Mouse (Mus musculus) forebrain, embryonic 11.5 days (tissue): Measurements from ENCODE around the gene Cryzl2. TPM values are rescaled to one million over a fixed set of nuclear protein-coding genes. Genes with fewer than 3 reads are reported as not detected.

Experiments
- ATAC-seq: fragments of 200-750 bp; cut with Nextera tagmentation; replicated peaks from 2 replicates; pipeline ENCODE4 v1.8.0; 2017; ENCODE audit warnings: moderate TSS enrichment; ENCODE audit not compliant: low FRiP score
- DNase-seq: peaks from one replicate; pipeline ENCODE4 v3.0.0-alpha.2; 2017; ENCODE audit warnings: low spot score
- H3K27ac ChIP-seq: fragments of 300-500 bp; sonication (generic); 2 replicates; pipeline ENCODE4 v1.5.1; 2014; ENCODE audit warnings: low read depth, low read length
- H3K27me3 ChIP-seq: fragments of 300-500 bp; sonication (generic); 2 replicates; pipeline ENCODE4 v1.6.1; 2014; ENCODE audit warnings: mild to moderate bottlenecking, low read length, mixed read lengths; ENCODE audit not compliant: control insufficient read depth, insufficient read depth
- H3K36me3 ChIP-seq: fragments of 300-500 bp; sonication (generic); 2 replicates; pipeline ENCODE4 v1.6.1; 2014; ENCODE audit warnings: mild to moderate bottlenecking, low read length, moderate library complexity, mixed read lengths; ENCODE audit not compliant: control insufficient read depth, insufficient read depth
- H3K4me1 ChIP-seq: fragments of 300-500 bp; sonication (generic); replicated peaks from 2 replicates; pipeline ENCODE4 v1.6.1; 2014; ENCODE audit warnings: low read length, mixed read lengths; ENCODE audit not compliant: control insufficient read depth, insufficient read depth
- H3K4me2 ChIP-seq: fragments of 300-500 bp; sonication (generic); 2 replicates; pipeline ENCODE4 v1.6.1; 2014; ENCODE audit warnings: low read depth, mild to moderate bottlenecking, low read length, moderate library complexity, mixed read lengths; ENCODE audit not compliant: severe bottlenecking
- H3K4me3 ChIP-seq: fragments of 300-500 bp; sonication (generic); 2 replicates; pipeline ENCODE4 v1.5.1; 2014; ENCODE audit warnings: low read depth, low read length
- H3K9ac ChIP-seq: fragments of 300-500 bp; sonication (generic); 2 replicates; pipeline ENCODE4 v1.6.1; 2014; ENCODE audit warnings: low read length
- H3K9me3 ChIP-seq: fragments of 300-500 bp; sonication (generic); 2 replicates; pipeline ENCODE4 v1.6.1; 2016; ENCODE audit warnings: low read length, mixed read lengths; ENCODE audit not compliant: control insufficient read depth
- WGBS: fragments of 180-500 bp; shearing (Covaris S2); extraction: QIAGEN DNeasy Blood & Tissue Kit; methylation state at CpG from one replicate; pipeline ENCODE4 v1.1.7; 2014; 5-methylcytosine and 5-hydroxymethylcytosine counted together
- polyA plus RNA-seq: library from polyadenylated mRNA; unstranded; fragments of >200 nt; fragmentation: Nextera tagmentation; extraction: Ambion mirVana; gene quantifications from 2 replicates; pipeline ENCODE4 v1.2.1, GENCODE M21; 2014

The Cryzl2 gene
- polyA plus RNA-seq, 1 experiment from 2014 or later = 9.4 TPM

- H3K4me3 ChIP-seq = no peak overlapping the region
- H3K9me3 ChIP-seq = no peaks in the 10 kb centered on the region
- 86% methylated on average over 6 of the region's 6 CpGs for WGBS
- DNase-seq = no peak
- H3K27me3 ChIP-seq = peaks cover 2% of the 10 kb centered on the region; the same call in 1 of the 2 replicates
- H3K9ac ChIP-seq = no peak overlapping the region
- no peak overlapping the region for H3K27ac ChIP-seq
- ATAC-seq = no peak
- no peaks in the 10 kb centered on the region for H3K36me3 ChIP-seq
- peaks cover 12% of the 10 kb centered on the region for H3K4me1 ChIP-seq
- no peak overlapping the region for H3K4me2 ChIP-seq
Measured at GRCm38 (mm10) chr1:157454876-157455275, 3.5 kb upstream of the Cryzl2 start.

- Histone ChIP-seq H3K9ac (no peak overlapping the region; the same call in 1 of the 2 replicates), H3K36me3 (no peaks in the 10 kb centered on the region), H3K27me3 (peaks cover 2% of the 10 kb centered on the region; the same call in 1 of the 2 replicates), H3K4me1 (peaks cover 8% of the 10 kb centered on the region), H3K4me3 (no peak overlapping the region), H3K4me2 (no peak overlapping the region), H3K27ac (no peak overlapping the region), H3K9me3 (no peaks in the 10 kb centered on the region)
- 40% methylated on average over 3 of the region's 3 CpGs for WGBS
- DNase-seq = no peak
- ATAC-seq = no peak
Measured at GRCm38 (mm10) chr1:157457789-157458188, 588 bp upstream of the Cryzl2 start.

GRCm38 (mm10) chr1:157459904-157460303, 1.5 kb downstream of the Cryzl2 start:
- Histone ChIP-seq H3K4me1 (peaks cover 8% of the 10 kb centered on the region), H3K27me3 (peaks cover 2% of the 10 kb centered on the region; the same call in 1 of the 2 replicates), H3K9me3 (no peaks in the 10 kb centered on the region), H3K4me2 (no peak overlapping the region), H3K36me3 (no peaks in the 10 kb centered on the region), H3K27ac (no peak overlapping the region), H3K4me3 (no peak overlapping the region), H3K9ac (no peak overlapping the region)
- no peak for DNase-seq
- no peak for ATAC-seq
- 90% methylated on average over 5 of the region's 5 CpGs for WGBS

- Histone ChIP-seq H3K4me1 (peaks cover 8% of the 10 kb centered on the region), H3K4me3 (no peak overlapping the region), H3K27ac (no peak overlapping the region), H3K9me3 (no peaks in the 10 kb centered on the region), H3K4me2 (no peak overlapping the region), H3K27me3 (peaks cover 2% of the 10 kb centered on the region; the same call in 1 of the 2 replicates), H3K36me3 (no peaks in the 10 kb centered on the region), H3K9ac (no peak overlapping the region)
- no peak for ATAC-seq
- no peak for DNase-seq
- 95% methylated on average over 5 of the region's 5 CpGs for WGBS
Measured at GRCm38 (mm10) chr1:157461276-157461675, 2.9 kb downstream of the Cryzl2 start.

- DNase-seq = no peak
- H3K4me2 ChIP-seq = no peak overlapping the region
- no peak overlapping the region for H3K27ac ChIP-seq
- H3K36me3 ChIP-seq = no peaks in the 10 kb centered on the region
- no peaks in the 10 kb centered on the region for H3K9me3 ChIP-seq
- H3K4me1 ChIP-seq = peaks cover 8% of the 10 kb centered on the region
- WGBS = 60% methylated on average over 3 of the region's 3 CpGs
- no peak overlapping the region for H3K9ac ChIP-seq
- no peak overlapping the region for H3K4me3 ChIP-seq
- H3K27me3 ChIP-seq = no peaks in the 10 kb centered on the region
- ATAC-seq = no peak
Measured at GRCm38 (mm10) chr1:157462336-157462735, 4.0 kb downstream of the Cryzl2 start.

- no peak for ATAC-seq
- no peaks in the 10 kb centered on the region for H3K4me1 ChIP-seq
- no peaks in the 10 kb centered on the region for H3K9me3 ChIP-seq
- H3K36me3 ChIP-seq = no peaks in the 10 kb centered on the region
- no peaks in the 10 kb centered on the region for H3K27me3 ChIP-seq
- no peak overlapping the region for H3K4me2 ChIP-seq
- no peak overlapping the region for H3K9ac ChIP-seq
- no peak overlapping the region for H3K27ac ChIP-seq
- no peak for DNase-seq
- H3K4me3 ChIP-seq = no peak overlapping the region
- WGBS = 67% methylated on average over 3 of the region's 3 CpGs
Measured at GRCm38 (mm10) chr1:157465194-157465593, 6.8 kb downstream of the Cryzl2 start.

- Histone ChIP-seq H3K27ac (no peak overlapping the region), H3K9ac (no peak overlapping the region), H3K4me2 (no peak overlapping the region), H3K27me3 (no peaks in the 10 kb centered on the region), H3K9me3 (no peaks in the 10 kb centered on the region), H3K4me3 (no peak overlapping the region), H3K36me3 (no peaks in the 10 kb centered on the region), H3K4me1 (no peaks in the 10 kb centered on the region)
- WGBS = 92% methylated on average over 8 of the region's 8 CpGs
- ATAC-seq = no peak
- no peak for DNase-seq
Measured at GRCm38 (mm10) chr1:157467866-157468265, 9.5 kb downstream of the Cryzl2 start.

GRCm38 (mm10) chr1:157470761-157471386, 12.5 kb downstream of the Cryzl2 start:
- WGBS = 91% methylated on average over 9 of the region's 9 CpGs
- Histone ChIP-seq H3K9ac (no peak overlapping the region), H3K36me3 (no peaks in the 10 kb centered on the region), H3K4me1 (no peaks in the 10 kb centered on the region), H3K27me3 (no peaks in the 10 kb centered on the region), H3K27ac (no peak overlapping the region), H3K4me3 (no peak overlapping the region), H3K9me3 (no peaks in the 10 kb centered on the region), H3K4me2 (no peak overlapping the region)
- ATAC-seq = no peak
- no peak for DNase-seq

GRCm38 (mm10) chr1:157472716-157473115, 14.3 kb downstream of the Cryzl2 start:
- Histone ChIP-seq H3K9ac (no peak overlapping the region), H3K36me3 (no peaks in the 10 kb centered on the region), H3K4me2 (no peak overlapping the region), H3K4me1 (no peaks in the 10 kb centered on the region), H3K27me3 (no peaks in the 10 kb centered on the region), H3K4me3 (no peak overlapping the region), H3K9me3 (no peaks in the 10 kb centered on the region), H3K27ac (no peak overlapping the region)
- DNase-seq (no peak), ATAC-seq (no peak)
- 92% methylated on average over 7 of the region's 7 CpGs for WGBS
